Mouse (Mus musculus): Measurements from ENCODE around the gene Psg29. TPM values are rescaled to one million over a fixed set of nuclear protein-coding genes. Genes with fewer than 3 reads are reported as not detected.
A peak's percentile ranks its signal among the peaks of the same experiment; 100 is the strongest.

Psg29 gene
- total RNA-seq (2014; fragmentation: Nextera tagmentation) (not detected in 2 replicates), total RNA-seq (2017) (not detected in 2 replicates)

DNA sequence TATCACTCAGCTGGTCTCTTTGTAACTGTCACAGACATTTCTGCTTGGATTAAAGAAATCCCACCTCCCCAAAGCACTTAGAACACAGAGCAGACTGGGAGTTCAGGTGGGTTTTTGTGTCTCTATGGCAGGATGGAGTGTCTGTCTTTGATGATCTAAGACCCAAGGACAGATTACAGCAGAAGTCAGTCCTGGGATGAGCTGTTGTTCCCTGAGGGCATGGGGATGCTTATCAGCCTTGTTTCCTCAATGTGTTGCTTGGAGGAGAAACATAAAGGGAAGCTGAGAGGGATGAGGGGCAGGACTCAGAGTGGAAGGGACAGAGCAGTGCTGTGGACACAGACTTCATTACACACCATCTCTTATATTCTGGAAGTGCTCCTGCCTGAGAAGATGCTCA is at the start of gene Psg29:
TSS of gene Psg29 (plus strand) at position 301 of the 400 bp plus-strand sequence.
- no peak for ATAC-seq (replicated peaks; ENCODE audit: poor library complexity, severe bottlenecking)

GRCm38 (mm10) chr7:17155634-17156033 is 47.6 kb upstream of the Psg29 start:
- ATAC-seq (replicated peaks; ENCODE audit: poor library complexity, severe bottlenecking): peak; percentile 74

DNA sequence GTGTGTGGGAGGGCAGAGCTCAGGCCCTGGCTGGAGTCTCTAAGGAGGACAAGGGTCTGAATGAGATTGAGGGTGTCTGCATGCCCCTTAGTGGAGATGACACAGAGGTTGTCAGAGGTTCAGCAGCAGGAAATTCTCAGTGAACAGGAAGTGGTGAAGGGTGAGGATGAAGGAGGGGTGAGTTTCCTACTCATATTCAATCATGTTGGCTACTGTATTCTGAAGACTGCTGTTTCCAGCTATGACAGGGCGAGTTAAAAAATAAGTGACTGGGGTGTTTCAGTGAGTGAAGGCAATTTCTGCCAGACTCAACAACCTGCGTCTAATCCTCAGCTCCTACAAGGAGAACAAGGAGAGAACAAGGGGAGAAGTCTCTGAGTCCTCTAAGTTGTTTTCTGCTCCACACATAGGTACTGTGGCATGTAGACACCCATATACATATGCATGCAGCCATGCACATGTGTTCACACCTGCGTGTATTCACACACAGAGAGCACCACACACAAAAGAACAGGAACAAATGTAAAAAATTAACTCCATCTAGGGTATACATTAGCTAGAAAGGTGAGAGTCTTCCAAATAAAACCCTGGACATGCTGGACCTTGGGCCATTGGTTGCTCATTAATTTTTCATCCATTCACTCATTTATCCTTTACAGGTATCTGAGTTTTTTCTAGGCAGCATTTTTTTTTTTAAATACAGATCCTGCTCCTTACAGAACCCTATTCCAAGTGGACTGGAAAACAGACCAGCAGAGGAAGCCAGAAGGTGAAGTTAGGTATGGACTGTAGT is 46.2 kb upstream of the Psg29 start:
- no peak for ATAC-seq (replicated peaks; ENCODE audit: poor library complexity, severe bottlenecking)

- no peak for ATAC-seq (replicated peaks; ENCODE audit: poor library complexity, severe bottlenecking)
These were observed 44.3 kb upstream of the Psg29 start for GRCm38 (mm10) chr7:17159011-17159410.

- no peak for ATAC-seq (replicated peaks; ENCODE audit: poor library complexity, severe bottlenecking)
These were observed 31.4 kb upstream of the Psg29 start for GRCm38 (mm10) chr7:17171827-17172226.

DNA sequence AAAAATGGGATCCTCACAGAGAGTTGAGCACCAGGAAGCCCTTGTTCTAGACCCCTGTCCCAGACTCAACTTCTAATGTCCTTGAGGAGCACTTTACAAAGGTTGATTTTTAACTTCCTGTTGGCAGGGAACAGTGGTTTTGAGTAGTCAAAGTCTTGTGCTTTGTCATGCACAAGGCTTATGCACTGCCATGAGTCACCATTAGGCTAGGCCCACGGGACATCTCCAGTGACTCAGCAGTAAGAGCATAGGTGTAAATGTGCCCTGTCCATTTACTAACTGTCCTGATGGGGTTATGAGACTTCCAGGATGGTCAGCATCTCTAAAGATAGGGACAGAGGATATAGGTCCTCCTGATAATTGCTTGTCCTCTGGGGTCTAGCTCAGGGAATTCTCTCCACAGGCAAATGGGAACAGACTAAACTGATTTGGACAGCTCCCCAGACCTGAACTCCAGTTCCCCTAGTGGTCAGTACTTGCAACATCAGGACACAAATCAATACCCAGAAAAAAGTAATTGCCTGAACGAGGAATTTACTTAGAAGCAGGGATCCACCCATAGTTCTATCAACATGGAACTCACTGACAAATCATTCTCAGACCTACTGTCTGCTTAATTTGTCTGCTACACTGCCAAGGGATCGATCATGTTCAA is 2.4 kb downstream of the Psg29 start:
- ATAC-seq (replicated peaks; ENCODE audit: poor library complexity, severe bottlenecking): no peak

Other genes starting within 250 kb of the Psg29 start
- gene Pnmal1, start 243.8 kb upstream of the Psg29 start, total RNA-seq (2014; fragmentation: Nextera tagmentation): not detected in 2 replicates
- not detected in 2 replicates for gene Pnmal1, start 243.8 kb upstream of the Psg29 start, total RNA-seq (2017)
- gene Gm42372, start 220.4 kb upstream of the Psg29 start, total RNA-seq (2014; fragmentation: Nextera tagmentation): 0.09 TPM in 1 of 2 replicates, not detected in the other
- 0.04 TPM in 1 of 2 replicates, not detected in the other for gene Gm42372, start 220.4 kb upstream of the Psg29 start, total RNA-seq (2017)
- 4.6 and 4.9 TPM in 2 replicates for gene Ccdc8, start 210.8 kb upstream of the Psg29 start, total RNA-seq (2014; fragmentation: Nextera tagmentation)
- gene Ccdc8, start 210.8 kb upstream of the Psg29 start, total RNA-seq (2017): 4.8 and 6.5 TPM in 2 replicates
- 96.2 and 123 TPM in 2 replicates for gene Ppp5c, start 175.6 kb upstream of the Psg29 start, total RNA-seq (2014; fragmentation: Nextera tagmentation)
- 81.0 and 89.8 TPM in 2 replicates for gene Ppp5c, start 175.6 kb upstream of the Psg29 start, total RNA-seq (2017)
- 0.04 and 1.1 TPM in 2 replicates for gene Hif3a, start 141.1 kb upstream of the Psg29 start, total RNA-seq (2014; fragmentation: Nextera tagmentation)
- 0.05 and 0.47 TPM in 2 replicates for gene Hif3a, start 141.1 kb upstream of the Psg29 start, total RNA-seq (2017)
- 0.15 and 0.49 TPM in 2 replicates for gene Psg16, start 129.4 kb upstream of the Psg29 start, total RNA-seq (2014; fragmentation: Nextera tagmentation)
- gene Psg16, start 129.4 kb upstream of the Psg29 start, total RNA-seq (2017): 0.22 and 0.41 TPM in 2 replicates
- gene Ceacam3, start 53.2 kb upstream of the Psg29 start, total RNA-seq (2014; fragmentation: Nextera tagmentation): not detected in 2 replicates
- not detected in 2 replicates for gene Ceacam3, start 53.2 kb upstream of the Psg29 start, total RNA-seq (2017)

Measured in granulocyte monocyte progenitor cell, adult 5-6 weeks (primary cell).